Mouse (Mus musculus) hindbrain, embryonic 15.5 days (tissue): ENCODE measurements at regions not wholly inside any gene's neighbourhood (a gene's known extent, or its start where the extent isn't known, plus 50 kb on each side); places are given as distances from the start of the nearest gene placed in this dataset.

Experiments used
- ATAC-seq: fragments of 200-750 bp; cut with Nextera tagmentation; 2 replicates; pipeline ENCODE4 v1.8.0; 2017; ENCODE audit warnings: low read depth, moderate number of reproducible peaks, moderate TSS enrichment; ENCODE audit not compliant: low FRiP score
- H3K27ac ChIP-seq: fragments of 300-500 bp; sonication (generic); replicated peaks from 2 replicates; pipeline ENCODE4 v1.5.1; 2015; ENCODE audit warnings: mild to moderate bottlenecking, inconsistent platforms
- H3K27me3 ChIP-seq: fragments of 300-500 bp; sonication (generic); 2 replicates; pipeline ENCODE4 v1.6.1; 2015; ENCODE audit warnings: control low read depth, inconsistent platforms
- H3K36me3 ChIP-seq: fragments of 300-500 bp; sonication (generic); 2 replicates; pipeline ENCODE4 v1.6.1; 2015; ENCODE audit warnings: control low read depth, inconsistent platforms
- H3K4me1 ChIP-seq: fragments of 300-500 bp; sonication (generic); replicated peaks from 2 replicates; pipeline ENCODE4 v1.6.1; 2015; ENCODE audit warnings: control low read depth, inconsistent platforms
- H3K4me2 ChIP-seq: fragments of 300-500 bp; sonication (generic); 2 replicates; pipeline ENCODE4 v1.6.1; 2015; ENCODE audit warnings: moderate library complexity, mild to moderate bottlenecking, inconsistent platforms
- H3K4me3 ChIP-seq: fragments of 300-500 bp; sonication (generic); 2 replicates; pipeline ENCODE4 v1.5.1; 2015; ENCODE audit warnings: mild to moderate bottlenecking, inconsistent platforms
- H3K9ac ChIP-seq: fragments of 300-500 bp; sonication (generic); 2 replicates; pipeline ENCODE4 v1.6.1; 2015; ENCODE audit warnings: inconsistent platforms
- H3K9me3 ChIP-seq: fragments of 300-500 bp; sonication (generic); 2 replicates; pipeline ENCODE4 v1.6.1; 2016; ENCODE audit warnings: control low read depth, inconsistent platforms
- WGBS: fragments of 180-500 bp; shearing (Covaris S2); methylation state at CpG from one replicate; pipeline ENCODE4 v1.1.7; 2015; 5-methylcytosine and 5-hydroxymethylcytosine counted together

DNA sequence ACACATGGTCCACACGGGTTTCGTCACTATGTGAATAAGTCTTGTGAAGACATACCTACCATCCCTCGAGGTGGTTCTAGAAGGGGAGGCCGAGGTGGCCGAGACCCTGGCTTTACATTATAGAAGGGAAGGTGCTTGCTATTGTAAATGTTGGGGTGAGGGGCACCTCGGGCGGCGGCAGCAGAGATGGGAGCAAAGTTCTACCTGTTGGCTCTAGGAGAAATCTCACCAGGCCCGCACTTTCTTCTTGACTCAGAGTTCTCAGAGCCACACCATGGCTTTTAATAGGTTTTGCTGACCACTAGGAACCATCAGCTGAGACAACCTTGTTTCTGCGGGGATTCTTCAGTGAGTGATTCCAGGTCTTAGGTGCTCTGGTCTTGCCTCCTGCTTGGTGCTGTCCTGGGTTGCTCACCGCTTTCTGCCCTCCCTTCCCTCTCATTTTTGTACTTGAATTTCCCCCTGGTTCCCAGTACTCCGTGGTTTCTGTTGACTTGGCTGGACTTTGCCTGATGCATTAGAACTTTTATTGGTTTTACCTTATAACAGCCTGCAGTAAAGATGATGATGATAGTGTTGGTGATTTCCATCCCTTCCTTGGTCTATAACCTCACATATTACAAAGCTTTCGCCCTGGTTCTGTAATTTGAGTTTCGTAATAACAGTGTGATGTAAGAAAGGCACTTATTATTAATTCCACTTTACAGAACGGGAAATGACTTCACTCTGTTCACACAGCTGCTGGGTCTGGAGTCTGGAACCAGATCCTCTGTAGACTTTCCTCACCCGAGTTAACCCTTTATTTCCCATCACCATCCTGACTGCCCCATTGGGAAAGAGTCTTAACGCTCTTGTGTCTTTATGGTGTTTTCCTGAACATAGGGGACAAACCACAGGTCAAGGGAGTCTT is 185.6 kb downstream of the 4933412E24Rik start:
- no peaks in the 10 kb centered on the region for H3K36me3 ChIP-seq
- no peaks in the 10 kb centered on the region for H3K27me3 ChIP-seq
- H3K4me1 ChIP-seq, result peaks cover 13% of the 10 kb centered on the region
- no peak overlapping the region for H3K27ac ChIP-seq
- H3K4me3 ChIP-seq, result no peak overlapping the region
- no peak for ATAC-seq
- H3K4me2 ChIP-seq, result no peak overlapping the region
- 90% methylated on average over 17 of the region's 17 CpGs for WGBS
- no peaks in the 10 kb centered on the region for H3K9me3 ChIP-seq
- no peak overlapping the region for H3K9ac ChIP-seq

DNA sequence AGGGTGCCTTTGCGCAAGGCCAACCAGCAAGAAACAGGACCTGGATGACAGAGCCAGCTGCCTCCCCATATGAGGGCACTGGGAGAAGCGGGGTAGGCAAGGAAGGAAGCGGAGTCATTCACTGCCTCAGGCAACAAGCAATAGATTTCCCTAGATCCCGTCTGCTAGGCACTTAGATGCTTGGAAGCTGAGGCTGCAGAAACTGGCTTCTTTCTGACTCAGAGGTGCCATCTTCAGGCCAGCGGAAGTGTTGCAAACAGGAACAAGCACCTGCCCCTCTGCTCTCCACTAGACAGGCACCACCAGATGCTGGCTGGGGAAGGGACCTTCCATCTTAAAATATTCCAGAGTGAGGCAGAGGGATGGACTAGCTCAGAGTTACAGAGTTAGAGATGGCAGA is 188.0 kb downstream of the 4933412E24Rik start:
- WGBS, result 17% methylated on average over 5 of the region's 5 CpGs
- Histone ChIP-seq H3K4me2 (no peak overlapping the region), H3K36me3 (no peaks in the 10 kb centered on the region), H3K4me1 (peaks cover 15% of the 10 kb centered on the region), H3K9ac (no peak overlapping the region), H3K27me3 (no peaks in the 10 kb centered on the region), H3K9me3 (no peaks in the 10 kb centered on the region), H3K4me3 (no peak overlapping the region), H3K27ac (no peak overlapping the region)
- peak; percentile 62 for ATAC-seq

DNA sequence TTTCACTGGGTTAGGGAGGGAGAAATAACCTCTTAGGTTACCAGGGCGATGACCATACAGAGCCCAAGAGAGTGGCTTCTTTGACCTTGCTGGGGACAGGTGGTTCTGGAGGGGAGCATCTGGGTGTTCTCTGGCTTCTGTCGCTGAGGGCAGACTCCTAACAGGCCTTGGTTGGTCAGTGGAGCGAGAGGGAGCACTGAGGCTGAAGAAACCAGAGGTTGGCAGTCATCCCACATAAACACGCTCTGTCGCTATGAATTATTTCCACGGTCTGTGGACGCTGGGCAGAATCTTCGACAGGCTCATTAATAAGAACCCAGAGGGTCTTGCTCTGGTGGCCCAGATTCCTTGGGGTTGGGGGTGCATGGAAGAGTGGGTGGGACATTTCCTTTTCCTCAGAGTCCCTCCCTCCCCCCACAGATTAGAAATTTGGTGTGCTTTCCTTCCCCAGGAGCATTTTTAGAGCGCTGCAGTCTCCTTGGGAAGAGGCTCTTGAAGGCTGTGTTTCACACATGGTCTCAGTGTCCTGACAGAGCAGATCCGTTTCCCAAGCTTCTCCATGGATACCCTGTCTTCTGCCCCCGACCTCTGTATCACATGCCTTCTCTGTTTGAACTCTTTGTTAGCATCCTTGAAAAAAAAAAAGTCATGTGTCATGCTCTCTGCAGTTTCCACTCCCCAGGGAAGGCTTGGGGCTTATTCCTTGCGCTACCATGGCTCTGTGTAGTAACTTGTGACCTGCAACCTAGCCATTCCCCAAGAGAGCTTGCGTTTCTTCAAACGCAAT is 190.1 kb downstream of the 4933412E24Rik start:
- peak; percentile 68 for ATAC-seq

DNA sequence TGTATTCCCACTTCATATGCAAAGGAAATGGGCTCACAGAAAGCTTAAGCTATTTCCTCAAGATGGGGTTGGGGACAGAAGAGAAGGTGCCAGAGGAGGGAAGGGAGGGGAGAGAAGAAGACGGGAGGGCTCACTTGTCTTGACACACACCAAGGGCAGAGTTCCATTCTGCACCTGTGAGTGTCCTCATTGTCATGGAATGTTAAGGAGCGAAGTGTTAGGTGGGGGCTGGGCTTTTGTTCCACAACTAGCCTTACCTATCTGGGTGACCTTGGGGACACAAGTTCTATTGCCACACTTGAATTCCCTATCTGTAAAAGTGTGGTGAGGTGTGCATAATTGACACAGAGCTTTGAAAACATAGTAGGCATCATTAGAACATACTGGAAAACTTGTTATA is 192.5 kb downstream of the 4933412E24Rik start:
- H3K9me3 ChIP-seq, result no peaks in the 10 kb centered on the region
- no peak overlapping the region for H3K9ac ChIP-seq
- no peak overlapping the region for H3K4me2 ChIP-seq
- WGBS, result 70% methylated on average over 2 of the region's 2 CpGs
- H3K36me3 ChIP-seq, result no peaks in the 10 kb centered on the region
- no peak overlapping the region for H3K27ac ChIP-seq
- H3K27me3 ChIP-seq, result no peaks in the 10 kb centered on the region
- H3K4me1 ChIP-seq, result peaks cover 15% of the 10 kb centered on the region
- no peak for ATAC-seq
- no peak overlapping the region for H3K4me3 ChIP-seq

More for the DNA sequence above, 190.1 kb downstream of the 4933412E24Rik start:
- no peak overlapping the region for H3K27ac ChIP-seq
- no peak overlapping the region for H3K4me2 ChIP-seq
- peaks cover 15% of the 10 kb centered on the region for H3K4me1 ChIP-seq
- H3K4me3 ChIP-seq, result no peak overlapping the region
- 39% methylated on average over 14 of the region's 14 CpGs for WGBS
- H3K9ac ChIP-seq, result no peak overlapping the region
- no peaks in the 10 kb centered on the region for H3K27me3 ChIP-seq
- no peaks in the 10 kb centered on the region for H3K9me3 ChIP-seq
- no peaks in the 10 kb centered on the region for H3K36me3 ChIP-seq

DNA sequence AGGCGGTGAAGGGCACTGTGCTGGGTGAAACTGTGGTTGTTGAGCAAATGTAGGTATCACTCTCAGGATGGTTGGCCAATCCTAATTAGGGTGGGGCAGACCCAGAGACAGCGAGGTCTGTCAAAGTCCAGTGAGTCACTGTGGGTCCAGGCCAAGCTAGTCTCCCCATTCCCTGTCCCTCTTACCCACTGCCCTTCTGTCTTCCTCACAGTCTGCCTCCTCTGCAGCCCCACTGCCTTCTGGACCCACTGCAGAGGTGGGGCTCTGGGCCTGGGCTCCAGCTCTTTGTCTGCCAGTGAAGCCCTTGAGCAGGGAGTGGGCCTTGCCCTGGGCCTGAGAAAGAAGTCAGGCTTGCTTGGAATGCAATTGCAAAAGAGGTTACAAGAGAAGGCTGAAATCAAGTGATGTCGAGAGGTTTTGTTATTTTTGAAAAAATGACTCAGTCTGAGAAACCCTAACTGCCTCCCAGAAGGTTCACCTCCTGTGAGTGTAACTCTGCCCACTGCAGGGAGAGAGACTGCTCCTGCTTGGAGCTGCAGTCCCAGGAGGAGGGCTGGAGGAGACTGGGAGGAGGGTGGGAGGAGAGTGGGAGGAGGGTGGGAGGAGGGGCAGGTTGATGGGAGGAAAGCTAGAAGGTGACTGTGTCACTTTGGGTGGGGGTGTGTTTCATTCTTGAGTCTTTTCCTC is 193.3 kb downstream of the 4933412E24Rik start:
- WGBS, result 73% methylated on average over 3 of the region's 3 CpGs
- Histone ChIP-seq H3K4me3 (no peak overlapping the region), H3K9ac (no peak overlapping the region), H3K27me3 (no peaks in the 10 kb centered on the region), H3K4me2 (no peak overlapping the region), H3K4me1 (peaks cover 13% of the 10 kb centered on the region), H3K9me3 (no peaks in the 10 kb centered on the region), H3K27ac (no peak overlapping the region), H3K36me3 (no peaks in the 10 kb centered on the region)
- no peak for ATAC-seq

DNA sequence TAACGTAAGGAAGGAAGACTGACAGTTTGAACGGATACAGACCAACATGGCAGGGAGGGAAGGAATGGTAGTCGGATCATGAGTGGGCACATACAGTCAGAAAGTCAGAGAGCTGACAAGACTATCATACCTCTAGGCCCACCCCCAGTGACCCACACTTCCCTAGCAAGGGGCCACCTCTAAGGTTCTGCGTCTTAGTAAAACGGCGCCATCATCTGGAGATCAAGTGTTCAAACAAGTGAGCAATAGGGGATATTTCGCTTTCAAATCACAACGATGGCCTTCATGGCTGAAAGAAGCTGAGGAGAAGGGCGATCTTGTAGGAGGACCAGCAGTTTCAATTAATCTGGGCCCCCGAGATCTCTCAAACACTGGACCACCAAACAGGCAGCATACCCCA is 196.1 kb downstream of the 4933412E24Rik start:
- no peaks in the 10 kb centered on the region for H3K9me3 ChIP-seq
- WGBS, result 83% methylated on average over 10 of the region's 10 CpGs

DNA sequence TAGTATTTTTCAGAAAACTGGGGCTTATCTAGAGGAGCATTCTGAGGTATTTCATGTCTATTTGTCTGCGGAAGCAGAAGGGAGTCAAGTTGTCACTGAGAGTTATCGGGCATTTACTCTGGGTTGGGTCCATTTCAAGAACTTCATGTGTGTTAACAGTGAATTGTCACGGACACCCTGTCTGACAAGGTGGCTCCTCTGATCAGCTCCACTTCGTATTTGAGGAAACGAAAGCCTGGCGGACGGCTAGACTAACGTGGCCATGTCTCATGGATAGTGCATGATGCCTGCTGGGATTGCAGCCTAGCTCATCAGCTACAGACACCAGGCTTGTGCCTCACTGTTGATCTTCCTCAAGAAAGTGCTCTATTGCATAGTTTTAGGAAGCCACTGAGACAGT is 200.4 kb downstream of the 4933412E24Rik start:
- H3K4me3 ChIP-seq, result no peak overlapping the region
- H3K9ac ChIP-seq, result no peak overlapping the region
- H3K36me3 ChIP-seq, result no peaks in the 10 kb centered on the region
- no peak overlapping the region for H3K27ac ChIP-seq
- ATAC-seq, result no peak
- no peak overlapping the region for H3K4me2 ChIP-seq
- no peaks in the 10 kb centered on the region for H3K9me3 ChIP-seq
- H3K4me1 ChIP-seq, result no peaks in the 10 kb centered on the region
- no peaks in the 10 kb centered on the region for H3K27me3 ChIP-seq
- WGBS, result 89% methylated on average over 8 of the region's 8 CpGs

More for the DNA sequence above, 196.1 kb downstream of the 4933412E24Rik start:
- H3K4me3 ChIP-seq, result no peak overlapping the region
- H3K4me2 ChIP-seq, result no peak overlapping the region
- H3K36me3 ChIP-seq, result no peaks in the 10 kb centered on the region
- no peak for ATAC-seq
- no peak overlapping the region for H3K27ac ChIP-seq
- H3K4me1 ChIP-seq, result no peaks in the 10 kb centered on the region
- H3K27me3 ChIP-seq, result no peaks in the 10 kb centered on the region
- H3K9ac ChIP-seq, result no peak overlapping the region

DNA sequence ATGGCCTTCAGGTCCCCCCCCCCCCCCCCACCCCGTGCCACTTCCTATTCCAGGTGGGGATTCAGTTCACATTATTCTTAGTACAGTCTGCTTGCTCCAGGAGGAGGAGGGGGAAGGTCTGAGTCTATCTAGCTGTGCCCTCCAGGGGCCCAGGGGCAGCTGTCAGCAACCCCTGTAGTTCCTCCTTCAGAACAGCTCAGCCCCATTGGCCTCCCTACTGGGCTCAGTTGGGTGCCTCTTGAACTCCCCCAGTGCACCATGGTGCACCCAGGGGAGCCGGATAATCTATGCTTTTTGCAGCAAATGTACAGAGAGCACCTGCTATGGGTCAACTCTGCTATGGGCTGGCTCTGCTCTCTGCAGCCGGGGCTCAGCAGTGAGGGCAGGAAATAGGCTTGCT is 204.8 kb downstream of the 4933412E24Rik start:
- 37% methylated on average over 3 of the region's 3 CpGs for WGBS
- H3K27me3 ChIP-seq, result no peaks in the 10 kb centered on the region

DNA sequence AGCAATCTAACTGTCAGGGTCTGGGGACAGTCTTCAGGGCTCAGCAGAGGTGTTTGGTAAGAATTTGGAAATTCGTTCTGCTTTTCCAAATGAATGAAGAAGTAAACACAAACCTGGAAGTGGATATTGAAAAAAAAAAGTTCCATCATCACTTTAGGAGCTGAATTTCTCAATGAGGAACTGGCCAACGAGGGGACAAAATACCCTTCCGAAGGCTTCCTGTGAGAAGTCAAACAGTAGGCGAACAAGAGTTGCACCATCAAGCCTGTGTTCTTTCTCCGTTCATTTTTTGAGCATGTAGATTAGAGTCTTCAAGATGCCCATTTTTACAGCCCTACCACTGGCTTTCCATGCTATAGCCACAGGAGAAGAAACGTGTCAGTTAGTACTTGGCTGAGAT is 207.1 kb downstream of the 4933412E24Rik start:
- 95% methylated on average over 6 of the region's 6 CpGs for WGBS
- Histone ChIP-seq H3K27ac (no peak overlapping the region), H3K9me3 (no peaks in the 10 kb centered on the region), H3K4me2 (no peak overlapping the region), H3K27me3 (no peaks in the 10 kb centered on the region), H3K4me1 (no peaks in the 10 kb centered on the region), H3K9ac (no peak overlapping the region), H3K36me3 (no peaks in the 10 kb centered on the region), H3K4me3 (no peak overlapping the region)
- no peak for ATAC-seq

More for the DNA sequence above, 204.8 kb downstream of the 4933412E24Rik start:
- no peak overlapping the region for H3K9ac ChIP-seq
- no peak overlapping the region for H3K27ac ChIP-seq
- H3K4me3 ChIP-seq, result no peak overlapping the region
- no peak for ATAC-seq
- no peaks in the 10 kb centered on the region for H3K36me3 ChIP-seq
- no peaks in the 10 kb centered on the region for H3K9me3 ChIP-seq
- H3K4me2 ChIP-seq, result no peak overlapping the region
- no peaks in the 10 kb centered on the region for H3K4me1 ChIP-seq

DNA sequence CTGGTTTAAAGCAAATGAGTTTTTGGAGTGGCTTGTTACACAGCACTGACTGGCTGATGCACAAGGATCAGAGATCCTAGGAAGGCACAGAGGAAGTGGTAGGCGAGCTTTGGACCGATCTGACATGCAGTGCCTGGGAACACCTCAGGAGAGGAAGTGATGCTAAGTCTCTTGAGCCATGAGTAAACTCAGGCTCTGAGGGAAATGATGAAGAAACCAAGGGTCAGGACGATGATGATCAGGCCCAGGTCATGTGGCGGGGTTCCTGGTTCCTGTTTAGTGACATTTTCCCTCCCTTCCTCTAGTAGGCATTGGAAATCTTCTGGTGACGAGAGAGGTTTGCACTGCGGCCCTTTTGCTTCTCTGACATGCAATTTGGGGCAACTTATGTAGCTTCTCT is 208.7 kb downstream of the 4933412E24Rik start:
- 96% methylated on average over 6 of the region's 6 CpGs for WGBS
- Histone ChIP-seq H3K4me1 (no peaks in the 10 kb centered on the region), H3K27me3 (no peaks in the 10 kb centered on the region), H3K9me3 (no peaks in the 10 kb centered on the region), H3K4me3 (no peak overlapping the region), H3K36me3 (no peaks in the 10 kb centered on the region), H3K27ac (no peak overlapping the region), H3K9ac (no peak overlapping the region), H3K4me2 (no peak overlapping the region)
- no peak for ATAC-seq

DNA sequence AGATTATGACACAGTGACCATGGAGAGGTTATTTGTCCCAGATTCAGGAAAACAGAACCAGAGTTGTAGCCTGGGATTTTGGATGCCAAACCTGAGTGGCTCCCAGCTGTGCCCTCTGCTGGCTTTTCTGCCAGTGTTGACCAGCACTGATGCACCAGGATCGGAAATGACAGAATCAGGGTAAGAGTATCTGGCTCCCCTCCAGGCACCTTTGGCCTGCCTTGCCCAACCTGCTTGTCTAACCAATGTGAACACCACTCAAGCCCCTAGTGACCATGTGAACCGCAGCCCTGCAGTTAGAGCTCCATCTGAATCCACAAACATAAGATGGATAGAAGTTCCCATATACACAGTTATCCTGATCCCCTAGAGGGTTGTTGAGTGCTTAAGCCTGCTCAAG is 210.6 kb downstream of the 4933412E24Rik start:
- Histone ChIP-seq H3K4me2 (no peak overlapping the region), H3K4me3 (no peak overlapping the region), H3K4me1 (no peaks in the 10 kb centered on the region), H3K36me3 (no peaks in the 10 kb centered on the region), H3K27me3 (no peaks in the 10 kb centered on the region), H3K9ac (no peak overlapping the region), H3K9me3 (no peaks in the 10 kb centered on the region), H3K27ac (no peak overlapping the region)
- no peak for ATAC-seq
- WGBS, result 95% methylated on average over 2 of the region's 2 CpGs

DNA sequence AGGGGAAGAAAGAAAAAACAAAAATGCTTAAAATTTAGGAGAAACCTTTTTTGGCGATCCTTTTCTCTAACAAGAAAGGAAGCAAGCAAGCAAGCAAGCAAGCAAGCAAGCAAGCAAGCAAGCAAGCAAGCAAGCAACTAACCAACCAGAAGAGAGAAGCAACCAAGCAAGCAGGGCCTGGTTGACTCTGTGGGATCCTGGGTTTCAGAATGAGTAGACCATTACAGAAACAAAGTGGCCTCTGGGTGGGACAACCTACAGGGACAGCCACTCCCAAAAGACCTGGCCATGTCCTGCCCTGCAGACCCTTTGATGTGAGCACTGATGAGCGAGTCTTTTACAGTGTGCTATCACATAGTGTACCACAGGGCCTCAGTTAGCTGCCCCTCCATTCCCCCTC is 211.6 kb downstream of the 4933412E24Rik start:
- 96% methylated on average over 2 of the region's 2 CpGs for WGBS
- H3K9ac ChIP-seq, result no peak overlapping the region
- no peaks in the 10 kb centered on the region for H3K36me3 ChIP-seq
- H3K4me1 ChIP-seq, result no peaks in the 10 kb centered on the region
- H3K4me3 ChIP-seq, result no peak overlapping the region
- H3K4me2 ChIP-seq, result no peak overlapping the region
- H3K27me3 ChIP-seq, result no peaks in the 10 kb centered on the region
- ATAC-seq, result no peak
- H3K9me3 ChIP-seq, result no peaks in the 10 kb centered on the region
- H3K27ac ChIP-seq, result no peak overlapping the region
